Mouse (Mus musculus) kidney, adult 11 months (tissue): ENCODE results near the gene Rgs6.

ENCODE experiments used
- DNase-seq: peaks from one replicate; pipeline ENCODE4 v3.0.0; 2022

Gene Rgs6

GRCm38 (mm10) chr12:83211146-83211822 lies 623.2 kb downstream of the Rgs6 start:
- no peak for DNase-seq
